Mouse (Mus musculus): ENCODE data around the gene Trp53rkb. TPM values are rescaled to one million over a fixed set of nuclear protein-coding genes. Genes with fewer than 3 reads are reported as not detected.
"Not testable (repeated sequence)": the region's sequence is repeated elsewhere in the genome, so short reads cannot be mapped to it uniquely, and the experiment has no call there.

Trp53rkb gene
- 8.2 and 9.8 TPM in 2 replicates for polyA plus RNA-seq (2015; fragmentation: Nextera tagmentation; extraction: Ambion mirVana)

DNA sequence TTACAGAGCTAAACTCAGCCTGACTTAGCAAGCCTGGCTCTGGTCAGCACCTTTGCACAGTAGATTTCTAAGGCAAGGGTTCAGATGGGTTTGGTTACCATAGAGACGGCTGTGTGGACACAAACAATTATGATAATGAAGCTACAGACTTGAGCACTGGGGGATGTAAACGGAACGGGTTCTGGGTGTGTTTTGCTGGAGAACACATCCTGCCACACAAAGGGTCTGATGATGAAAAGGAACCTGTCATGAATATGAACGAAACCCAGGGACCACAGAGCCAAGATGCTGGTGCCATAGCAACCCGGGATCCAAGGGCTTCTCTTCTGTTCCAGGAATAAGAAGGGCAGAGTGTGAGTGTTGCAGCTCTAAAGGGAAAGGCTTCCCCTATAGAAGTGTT is at the start of gene Trp53rkb:
Gene Trp53rkb (plus strand): TSS at position 177 of the 400 bp plus-strand sequence.
- H3K4me3 ChIP-seq, result peak within 1 kb of the TSS; percentile 81
- 14% methylated on average over 5 of the region's 5 CpGs for WGBS
- peak within 1 kb of the TSS; percentile 72 for H3K27ac ChIP-seq (replicated peaks)
- peak; percentile 42 for ATAC-seq (replicated peaks)
- H3K4me2 ChIP-seq (replicated peaks), result peak within 1 kb of the TSS; percentile 61
- H3K27me3 ChIP-seq, result no peaks in the 10 kb centered on the region
- no peaks in the 10 kb centered on the region for H3K9me3 ChIP-seq
- H3K36me3 ChIP-seq, result peaks cover 15% of the 10 kb centered on the region; the same call in 1 of the 2 replicates
- H3K4me1 ChIP-seq, result peaks cover 23% of the 10 kb centered on the region
- H3K9ac ChIP-seq (replicated peaks), result peak within 1 kb of the TSS; percentile 75

DNA sequence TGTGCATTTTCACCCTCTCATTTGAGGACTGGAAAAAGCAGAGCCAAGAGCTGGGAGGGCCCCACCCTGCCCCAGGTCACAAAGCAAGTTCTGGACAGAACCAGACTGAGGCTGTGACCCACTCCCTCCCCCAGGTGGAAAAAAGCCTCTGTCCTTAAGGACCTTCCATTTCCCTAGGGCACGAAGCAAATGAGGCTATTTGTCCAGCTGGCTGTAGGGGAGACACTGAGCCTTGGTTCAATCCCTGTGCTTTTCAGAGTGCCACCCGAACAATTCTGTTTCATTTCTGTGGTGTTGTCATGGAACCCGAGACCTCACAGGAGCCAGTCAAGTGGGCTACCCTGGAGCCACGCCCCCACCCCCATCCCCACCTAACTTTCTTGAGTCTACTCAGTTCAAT is 48.8 kb upstream of the Trp53rkb start:
- Histone ChIP-seq H3K4me1 (no peaks in the 10 kb centered on the region), H3K27me3 (no peaks in the 10 kb centered on the region), H3K27ac (replicated peaks) (no peak overlapping the region), H3K9me3 (no peaks in the 10 kb centered on the region), H3K36me3 (no peaks in the 10 kb centered on the region), H3K9ac (replicated peaks) (no peak overlapping the region), H3K4me2 (replicated peaks) (no peak overlapping the region), H3K4me3 (no peak overlapping the region)
- WGBS, result 39% methylated on average over 4 of the region's 4 CpGs
- no peak for ATAC-seq (replicated peaks)

GRCm38 (mm10) chr2:166744433-166744832 is 47.9 kb upstream of the Trp53rkb start:
- no peaks in the 10 kb centered on the region for H3K27me3 ChIP-seq
- no peak overlapping the region for H3K27ac ChIP-seq (replicated peaks)
- no peaks in the 10 kb centered on the region for H3K4me1 ChIP-seq
- H3K36me3 ChIP-seq, result no peaks in the 10 kb centered on the region
- no peak overlapping the region for H3K9ac ChIP-seq (replicated peaks)
- H3K4me2 ChIP-seq (replicated peaks), result no peak overlapping the region
- 82% methylated on average over 7 of the region's 7 CpGs for WGBS
- H3K9me3 ChIP-seq, result no peaks in the 10 kb centered on the region
- no peak overlapping the region for H3K4me3 ChIP-seq
- ATAC-seq (replicated peaks), result no peak

GRCm38 (mm10) chr2:166745849-166746248 is 46.5 kb upstream of the Trp53rkb start:
- no peak overlapping the region for H3K4me3 ChIP-seq
- ATAC-seq (replicated peaks), result no peak
- H3K36me3 ChIP-seq, result no peaks in the 10 kb centered on the region
- H3K4me1 ChIP-seq, result no peaks in the 10 kb centered on the region
- no peak overlapping the region for H3K4me2 ChIP-seq (replicated peaks)
- 88% methylated on average over 9 of the region's 9 CpGs for WGBS
- H3K27ac ChIP-seq (replicated peaks), result no peak overlapping the region
- H3K27me3 ChIP-seq, result no peaks in the 10 kb centered on the region
- no peaks in the 10 kb centered on the region for H3K9me3 ChIP-seq
- no peak overlapping the region for H3K9ac ChIP-seq (replicated peaks)

DNA sequence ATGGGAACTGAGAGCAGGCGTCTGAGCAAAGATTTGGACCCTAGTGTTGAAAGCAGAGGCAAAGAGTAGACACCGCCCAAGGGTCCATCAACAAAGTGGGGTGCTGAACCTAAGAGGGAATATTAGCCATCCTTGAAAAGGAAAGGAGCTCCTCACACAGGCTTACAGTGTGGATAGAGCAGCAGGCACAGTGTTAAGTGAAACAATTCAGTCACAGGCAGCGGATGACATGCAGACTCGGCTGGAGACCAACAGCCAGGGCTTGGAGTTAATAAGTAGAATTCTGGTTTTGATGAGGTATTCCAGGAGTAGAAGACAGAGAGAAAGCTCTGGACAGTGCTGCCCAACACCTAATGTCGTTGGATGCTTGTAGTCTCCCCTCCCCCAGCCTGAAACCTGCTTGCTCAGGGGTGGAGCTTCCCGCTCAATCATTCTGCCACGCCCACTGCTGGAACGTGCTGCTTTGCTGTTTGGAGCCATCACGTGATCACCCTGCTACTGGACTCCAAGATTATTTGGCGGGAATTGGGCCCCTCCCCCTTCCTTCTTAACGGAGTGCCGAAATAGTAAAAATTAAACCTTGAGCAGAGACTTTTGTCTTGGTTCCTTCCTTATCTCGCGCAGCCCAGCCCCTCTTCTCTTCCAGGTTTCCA is 45.9 kb upstream of the Trp53rkb start:
- not testable (repeated sequence) for ATAC-seq (replicated peaks)

DNA sequence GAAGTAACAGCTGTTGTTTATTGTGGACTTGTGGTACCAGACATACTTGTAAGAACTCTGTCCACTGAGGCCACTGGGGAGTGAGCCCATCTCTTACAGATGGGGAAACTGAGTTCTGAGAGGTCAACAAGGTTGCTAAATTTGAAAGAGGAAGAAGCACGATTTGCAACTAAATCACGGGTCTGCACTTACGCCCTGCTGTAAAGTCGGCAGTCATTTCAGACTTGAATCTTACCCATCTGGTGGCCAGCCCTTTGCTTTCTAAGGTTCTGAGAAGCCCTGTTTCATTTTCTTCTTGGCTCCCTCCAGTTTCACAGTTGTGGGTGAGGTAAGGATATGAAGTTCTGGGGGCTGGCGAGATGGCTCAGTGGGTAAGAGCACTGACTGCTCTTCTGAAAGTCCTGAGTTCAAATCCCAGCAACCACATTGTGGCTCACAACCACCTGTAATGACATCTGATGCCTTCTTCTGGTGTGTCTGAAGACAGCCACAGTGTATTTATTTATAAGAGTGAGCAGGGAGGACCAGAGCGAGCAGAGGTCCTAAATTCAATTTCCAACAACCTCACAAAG is 41.6 kb upstream of the Trp53rkb start:
- Histone ChIP-seq H3K27ac (replicated peaks) (no peak overlapping the region), H3K9me3 (no peaks in the 10 kb centered on the region), H3K4me3 (no peak overlapping the region), H3K4me2 (replicated peaks) (no peak overlapping the region), H3K9ac (replicated peaks) (no peak overlapping the region), H3K27me3 (no peaks in the 10 kb centered on the region), H3K36me3 (no peaks in the 10 kb centered on the region), H3K4me1 (no peaks in the 10 kb centered on the region)
- ATAC-seq (replicated peaks), result no peak
- WGBS, result 96% methylated on average over 6 of the region's 6 CpGs

More for the DNA sequence above, 45.9 kb upstream of the Trp53rkb start:
- H3K4me2 ChIP-seq (replicated peaks); H3K9me3 ChIP-seq; H3K27ac ChIP-seq (replicated peaks); H3K9ac ChIP-seq (replicated peaks); H3K4me3 ChIP-seq; H3K27me3 ChIP-seq; H3K4me1 ChIP-seq; H3K36me3 ChIP-seq: not testable (repeated sequence)
- WGBS, result 51% methylated on average over 14 of the region's 14 CpGs

GRCm38 (mm10) chr2:166754194-166754593 is 38.1 kb upstream of the Trp53rkb start:
- H3K4me1 ChIP-seq, result no peaks in the 10 kb centered on the region
- H3K9me3 ChIP-seq, result no peaks in the 10 kb centered on the region
- no peak overlapping the region for H3K27ac ChIP-seq (replicated peaks)
- ATAC-seq (replicated peaks), result no peak
- no peaks in the 10 kb centered on the region for H3K36me3 ChIP-seq
- H3K4me2 ChIP-seq (replicated peaks), result no peak overlapping the region
- no peaks in the 10 kb centered on the region for H3K27me3 ChIP-seq
- no peak overlapping the region for H3K9ac ChIP-seq (replicated peaks)
- WGBS, result 81% methylated on average over 4 of the region's 4 CpGs
- no peak overlapping the region for H3K4me3 ChIP-seq

- no peaks in the 10 kb centered on the region for H3K9me3 ChIP-seq
- no peak for ATAC-seq (replicated peaks)
- H3K4me3 ChIP-seq, result no peak overlapping the region
- H3K36me3 ChIP-seq, result no peaks in the 10 kb centered on the region
- no peak overlapping the region for H3K4me2 ChIP-seq (replicated peaks)
- no peak overlapping the region for H3K9ac ChIP-seq (replicated peaks)
- H3K4me1 ChIP-seq, result no peaks in the 10 kb centered on the region
- WGBS, result 93% methylated on average over 7 of the region's 7 CpGs
- H3K27ac ChIP-seq (replicated peaks), result no peak overlapping the region
- H3K27me3 ChIP-seq, result no peaks in the 10 kb centered on the region
Observed at GRCm38 (mm10) chr2:166754760-166755159, 37.6 kb upstream of the Trp53rkb start.

DNA sequence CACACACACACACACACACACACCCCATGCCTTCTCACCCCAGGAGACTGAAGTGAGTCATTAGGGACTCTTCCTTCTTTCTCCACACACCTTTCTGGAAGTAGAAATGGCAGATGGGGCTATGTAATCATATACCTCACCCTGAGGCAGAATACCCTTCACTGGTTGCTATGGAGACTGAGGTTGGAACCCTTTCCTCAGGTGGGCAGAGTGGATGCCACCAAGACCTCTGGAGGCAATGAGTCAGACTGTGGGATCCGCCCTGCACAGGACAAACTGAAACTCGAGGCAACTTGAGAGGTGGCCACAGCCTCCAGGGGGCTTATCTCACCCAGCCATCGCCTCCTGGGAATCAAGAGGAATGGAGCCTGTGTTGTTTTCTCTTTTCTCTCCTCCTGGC is 34.4 kb upstream of the Trp53rkb start:
- no peak overlapping the region for H3K9ac ChIP-seq (replicated peaks)
- no peak overlapping the region for H3K27ac ChIP-seq (replicated peaks)
- H3K27me3 ChIP-seq, result no peaks in the 10 kb centered on the region
- no peaks in the 10 kb centered on the region for H3K36me3 ChIP-seq
- H3K9me3 ChIP-seq, result no peaks in the 10 kb centered on the region
- 30% methylated on average over 3 of the region's 3 CpGs for WGBS
- no peak overlapping the region for H3K4me2 ChIP-seq (replicated peaks)
- no peak for ATAC-seq (replicated peaks)
- H3K4me3 ChIP-seq, result no peak overlapping the region
- no peaks in the 10 kb centered on the region for H3K4me1 ChIP-seq

DNA sequence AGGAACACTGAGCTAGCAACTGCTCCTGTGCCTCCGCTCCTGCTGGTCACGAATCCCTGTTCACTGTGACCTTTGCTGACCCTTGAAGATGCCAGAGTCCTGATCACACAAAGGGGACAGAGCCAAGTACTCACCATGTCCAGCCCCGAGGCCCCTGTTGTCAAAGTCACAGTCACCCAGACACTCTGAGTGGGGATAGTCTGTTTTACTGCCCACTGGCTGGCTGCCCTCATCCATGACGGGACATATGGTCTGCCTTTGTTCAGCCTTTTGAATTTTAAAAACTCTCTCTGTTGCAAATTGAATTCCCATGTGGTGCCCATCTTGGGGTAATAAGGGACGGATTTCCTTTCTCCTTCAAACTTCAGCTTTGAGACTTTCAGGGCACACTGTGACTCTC is 28.3 kb upstream of the Trp53rkb start:
- H3K9ac ChIP-seq (replicated peaks), result no peak overlapping the region
- H3K27ac ChIP-seq (replicated peaks), result peak overlapping the region; percentile 52
- H3K4me3 ChIP-seq, result no peak overlapping the region
- H3K9me3 ChIP-seq, result no peaks in the 10 kb centered on the region
- 34% methylated on average over 5 of the region's 5 CpGs for WGBS
- no peaks in the 10 kb centered on the region for H3K36me3 ChIP-seq
- no peak overlapping the region for H3K4me2 ChIP-seq (replicated peaks)
- peaks cover 12% of the 10 kb centered on the region; the same call in 1 of the 2 replicates for H3K4me1 ChIP-seq
- H3K27me3 ChIP-seq, result no peaks in the 10 kb centered on the region
- no peak for ATAC-seq (replicated peaks)

DNA sequence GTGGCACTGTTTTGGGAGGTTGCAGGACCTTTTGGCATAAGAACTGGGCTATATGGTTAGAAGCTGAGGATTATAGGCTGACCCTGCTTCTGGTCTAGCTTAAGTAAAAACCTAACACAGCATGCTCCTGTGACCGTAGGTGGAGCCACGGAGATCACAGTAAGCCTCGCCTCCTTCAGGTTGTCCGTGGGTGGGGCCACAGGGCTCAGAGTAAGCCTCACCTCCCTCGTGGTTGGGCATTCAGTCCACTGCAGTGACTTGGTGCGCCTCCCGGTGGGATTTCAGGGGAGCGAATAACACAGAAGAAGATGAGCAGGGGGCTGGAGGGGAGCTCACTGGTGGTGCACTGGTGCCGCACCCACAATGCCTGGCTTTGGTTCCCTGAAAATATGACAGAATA is 24.7 kb upstream of the Trp53rkb start:
- no peak overlapping the region for H3K4me2 ChIP-seq (replicated peaks)
- no peaks in the 10 kb centered on the region for H3K27me3 ChIP-seq
- H3K9me3 ChIP-seq, result no peaks in the 10 kb centered on the region
- no peaks in the 10 kb centered on the region for H3K36me3 ChIP-seq
- WGBS, result 76% methylated on average over 9 of the region's 9 CpGs
- no peak overlapping the region for H3K4me3 ChIP-seq
- ATAC-seq (replicated peaks), result no peak
- no peak overlapping the region for H3K9ac ChIP-seq (replicated peaks)
- H3K4me1 ChIP-seq, result peaks cover 12% of the 10 kb centered on the region; the same call in 1 of the 2 replicates
- no peak overlapping the region for H3K27ac ChIP-seq (replicated peaks)

DNA sequence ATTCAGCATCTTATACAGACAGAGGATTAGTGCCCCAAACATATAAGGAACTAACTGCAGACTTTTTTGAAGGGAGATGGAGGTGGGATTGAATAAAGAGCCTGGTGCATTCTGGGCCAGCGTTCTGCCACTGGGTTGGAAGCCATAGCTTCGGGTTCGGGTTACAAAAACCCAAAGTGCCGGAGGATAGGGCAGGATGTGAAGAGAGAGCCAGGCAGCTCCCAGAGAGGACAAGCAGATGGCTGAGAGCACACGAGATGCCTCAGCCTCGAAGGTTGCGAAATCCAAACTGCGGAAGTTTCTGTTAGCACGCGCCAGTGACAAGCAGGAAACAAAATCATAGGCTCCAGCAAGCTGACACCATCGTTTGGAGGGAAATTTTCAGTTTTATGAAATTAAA is 20.9 kb upstream of the Trp53rkb start:
- Histone ChIP-seq H3K4me3 (no peak overlapping the region), H3K9ac (replicated peaks) (no peak overlapping the region), H3K4me2 (replicated peaks) (no peak overlapping the region), H3K36me3 (no peaks in the 10 kb centered on the region), H3K9me3 (no peaks in the 10 kb centered on the region), H3K4me1 (no peaks in the 10 kb centered on the region), H3K27ac (replicated peaks) (no peak overlapping the region), H3K27me3 (no peaks in the 10 kb centered on the region)
- 65% methylated on average over 11 of the region's 11 CpGs for WGBS
- ATAC-seq (replicated peaks), result no peak

DNA sequence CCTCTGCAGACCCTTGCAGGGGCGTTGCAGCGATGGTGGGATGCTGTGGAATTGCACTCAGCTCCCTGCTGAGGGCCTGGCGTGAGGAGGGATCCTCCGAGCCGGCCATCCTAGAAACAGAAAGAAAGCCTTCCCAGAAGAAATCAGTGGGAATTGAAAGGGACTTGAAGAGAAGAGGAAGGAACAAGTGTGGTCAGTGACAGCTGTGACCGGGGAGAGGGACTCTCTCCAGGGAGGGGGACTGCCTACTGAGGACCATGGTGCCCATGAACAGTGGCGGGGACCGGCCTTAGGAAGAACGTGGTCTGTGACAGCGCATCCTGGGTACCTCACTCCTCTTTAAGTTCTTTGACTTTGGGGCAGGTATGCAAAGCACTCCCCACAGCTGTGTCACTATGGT is 18.7 kb upstream of the Trp53rkb start:
- no peak overlapping the region for H3K4me3 ChIP-seq
- H3K9ac ChIP-seq (replicated peaks), result no peak overlapping the region
- H3K36me3 ChIP-seq, result no peaks in the 10 kb centered on the region
- WGBS, result 77% methylated on average over 10 of the region's 10 CpGs
- no peaks in the 10 kb centered on the region for H3K9me3 ChIP-seq
- H3K4me2 ChIP-seq (replicated peaks), result no peak overlapping the region
- H3K27ac ChIP-seq (replicated peaks), result no peak overlapping the region
- H3K27me3 ChIP-seq, result no peaks in the 10 kb centered on the region
- no peak for ATAC-seq (replicated peaks)
- H3K4me1 ChIP-seq, result no peaks in the 10 kb centered on the region
